Mouse (Mus musculus): ENCODE results near the gene F3. TPM values are rescaled to one million over a fixed set of nuclear protein-coding genes. Genes with fewer than 3 reads are reported as not detected.
"Not testable (repeated sequence)": the region's sequence is repeated elsewhere in the genome, so short reads cannot be mapped to it uniquely, and the experiment has no call there.

F3 gene
- polyA plus RNA-seq, 1 experiment from 2014 or later = 30.9 TPM

- peaks cover 13% of the 10 kb centered on the region for H3K4me1 ChIP-seq
- no peaks in the 10 kb centered on the region for H3K27me3 ChIP-seq (replicated peaks)
- H3K4me2 ChIP-seq = peak overlapping the region; percentile 91
- 30% methylated on average over 12 of the region's 12 CpGs for WGBS
- H3K9ac ChIP-seq = no peak overlapping the region
- ATAC-seq (ENCODE audit: insufficient read depth, low FRiP score, low read depth) = no peak
- H3K4me3 ChIP-seq (replicated peaks) = peak overlapping the region; percentile 72
- no peaks in the 10 kb centered on the region for H3K9me3 ChIP-seq
- H3K36me3 ChIP-seq = no peaks in the 10 kb centered on the region
- no peak overlapping the region for H3K27ac ChIP-seq
Measured at GRCm38 (mm10) chr3:121724553-121724952, 1.2 kb downstream of the F3 start.

- Histone ChIP-seq H3K27me3 (replicated peaks) (no peaks in the 10 kb centered on the region), H3K9me3 (no peaks in the 10 kb centered on the region), H3K9ac (no peak overlapping the region), H3K4me2 (no peak overlapping the region), H3K4me1 (peaks cover 13% of the 10 kb centered on the region), H3K4me3 (replicated peaks) (no peak overlapping the region), H3K36me3 (no peaks in the 10 kb centered on the region), H3K27ac (no peak overlapping the region)
- WGBS = 70% methylated on average over 10 of the region's 10 CpGs
- ATAC-seq (ENCODE audit: insufficient read depth, low FRiP score, low read depth) = no peak
Measured at GRCm38 (mm10) chr3:121725651-121726050, 2.3 kb downstream of the F3 start.

- ATAC-seq (ENCODE audit: insufficient read depth, low FRiP score, low read depth) = no peak
- H3K36me3 ChIP-seq = peaks cover 5% of the 10 kb centered on the region; the same call in 1 of the 2 replicates
- no peaks in the 10 kb centered on the region for H3K9me3 ChIP-seq
- H3K4me3 ChIP-seq (replicated peaks) = no peak overlapping the region
- no peak overlapping the region for H3K27ac ChIP-seq
- WGBS = 80% methylated on average over 4 of the region's 4 CpGs
- no peak overlapping the region for H3K9ac ChIP-seq
- no peaks in the 10 kb centered on the region for H3K4me1 ChIP-seq
- no peak overlapping the region for H3K4me2 ChIP-seq
- H3K27me3 ChIP-seq (replicated peaks) = no peaks in the 10 kb centered on the region
Measured at GRCm38 (mm10) chr3:121729678-121730077, 6.3 kb downstream of the F3 start.

GRCm38 (mm10) chr3:121735542-121735941 lies 12.2 kb downstream of the F3 start:
- 57% methylated on average over 7 of the region's 7 CpGs for WGBS
- Histone ChIP-seq H3K4me2 (no peak overlapping the region), H3K27me3 (replicated peaks) (no peaks in the 10 kb centered on the region), H3K4me3 (replicated peaks) (no peak overlapping the region), H3K36me3 (peaks cover 5% of the 10 kb centered on the region; the same call in 1 of the 2 replicates), H3K9ac (no peak overlapping the region), H3K4me1 (peaks cover 15% of the 10 kb centered on the region), H3K9me3 (no peaks in the 10 kb centered on the region), H3K27ac (peak overlapping the region; percentile 60; the same call in 1 of the 2 replicates)
- no peak for ATAC-seq (ENCODE audit: insufficient read depth, low FRiP score, low read depth)

GRCm38 (mm10) chr3:121736025-121736744 lies 12.8 kb downstream of the F3 start:
- peaks cover 5% of the 10 kb centered on the region; the same call in 1 of the 2 replicates for H3K36me3 ChIP-seq
- no peaks in the 10 kb centered on the region for H3K27me3 ChIP-seq (replicated peaks)
- H3K4me2 ChIP-seq = peak overlapping the region; percentile 31
- peak overlapping the region; percentile 60; the same call in 1 of the 2 replicates for H3K27ac ChIP-seq
- no peaks in the 10 kb centered on the region for H3K9me3 ChIP-seq
- no peak overlapping the region for H3K4me3 ChIP-seq (replicated peaks)
- no peak overlapping the region for H3K9ac ChIP-seq
- peaks cover 15% of the 10 kb centered on the region for H3K4me1 ChIP-seq
- WGBS = 25% methylated on average over 18 of the region's 18 CpGs
- peak; percentile 79 for ATAC-seq (ENCODE audit: insufficient read depth, low FRiP score, low read depth)

- H3K4me3 ChIP-seq (replicated peaks) = no peak overlapping the region
- H3K27me3 ChIP-seq (replicated peaks) = no peaks in the 10 kb centered on the region
- H3K4me1 ChIP-seq = peaks cover 15% of the 10 kb centered on the region
- no peak overlapping the region for H3K9ac ChIP-seq
- WGBS = 46% methylated on average over 1 of the region's 1 CpGs
- no peak for ATAC-seq (ENCODE audit: insufficient read depth, low FRiP score, low read depth)
- peaks cover 5% of the 10 kb centered on the region; the same call in 1 of the 2 replicates for H3K36me3 ChIP-seq
- H3K27ac ChIP-seq = no peak overlapping the region
- H3K9me3 ChIP-seq = no peaks in the 10 kb centered on the region
- H3K4me2 ChIP-seq = no peak overlapping the region
Measured at GRCm38 (mm10) chr3:121737453-121737852, 14.1 kb downstream of the F3 start.

GRCm38 (mm10) chr3:121737901-121738300 lies 14.6 kb downstream of the F3 start:
- H3K27me3 ChIP-seq (replicated peaks) = no peaks in the 10 kb centered on the region
- 73% methylated on average over 2 of the region's 2 CpGs for WGBS
- ATAC-seq (ENCODE audit: insufficient read depth, low FRiP score, low read depth) = no peak

GRCm38 (mm10) chr3:121738742-121739342 lies 15.5 kb downstream of the F3 start:
- peaks cover 5% of the 10 kb centered on the region; the same call in 1 of the 2 replicates for H3K36me3 ChIP-seq
- H3K27ac ChIP-seq = no peak overlapping the region
- peaks cover 15% of the 10 kb centered on the region for H3K4me1 ChIP-seq
- 66% methylated on average over 9 of the region's 9 CpGs for WGBS
- no peak for ATAC-seq (ENCODE audit: insufficient read depth, low FRiP score, low read depth)
- no peak overlapping the region for H3K4me3 ChIP-seq (replicated peaks)
- no peaks in the 10 kb centered on the region for H3K27me3 ChIP-seq (replicated peaks)
- H3K9ac ChIP-seq = no peak overlapping the region
- no peak overlapping the region for H3K4me2 ChIP-seq
- H3K9me3 ChIP-seq = no peaks in the 10 kb centered on the region

More at GRCm38 (mm10) chr3:121737901-121738300, 14.6 kb downstream of the F3 start:
- Histone ChIP-seq H3K9me3 (no peaks in the 10 kb centered on the region), H3K4me1 (peaks cover 15% of the 10 kb centered on the region), H3K36me3 (peaks cover 5% of the 10 kb centered on the region; the same call in 1 of the 2 replicates), H3K4me2 (no peak overlapping the region), H3K27ac (no peak overlapping the region), H3K4me3 (replicated peaks) (no peak overlapping the region), H3K9ac (no peak overlapping the region)

- H3K27me3 ChIP-seq (replicated peaks) = no peaks in the 10 kb centered on the region
- H3K27ac ChIP-seq = no peak overlapping the region
- H3K4me1 ChIP-seq = peaks cover 15% of the 10 kb centered on the region
- ATAC-seq (ENCODE audit: insufficient read depth, low FRiP score, low read depth) = no peak
- no peak overlapping the region for H3K9ac ChIP-seq
- no peaks in the 10 kb centered on the region for H3K36me3 ChIP-seq
- H3K4me3 ChIP-seq (replicated peaks) = no peak overlapping the region
- WGBS = 35% methylated on average over 17 of the region's 17 CpGs
- H3K9me3 ChIP-seq = no peaks in the 10 kb centered on the region
- no peak overlapping the region for H3K4me2 ChIP-seq
Measured at GRCm38 (mm10) chr3:121739489-121740213, 16.3 kb downstream of the F3 start.

GRCm38 (mm10) chr3:121741186-121741848 lies 18.0 kb downstream of the F3 start:
- not testable (repeated sequence) for H3K27me3 ChIP-seq (replicated peaks); H3K9ac ChIP-seq; H3K36me3 ChIP-seq; H3K4me2 ChIP-seq; H3K9me3 ChIP-seq; H3K27ac ChIP-seq; H3K4me3 ChIP-seq (replicated peaks); ATAC-seq (ENCODE audit: insufficient read depth, low FRiP score, low read depth); H3K4me1 ChIP-seq
- WGBS = 92% methylated on average over 4 of the region's 4 CpGs

- not testable (repeated sequence) for H3K27ac ChIP-seq; H3K36me3 ChIP-seq; H3K9ac ChIP-seq; H3K4me1 ChIP-seq; ATAC-seq (ENCODE audit: insufficient read depth, low FRiP score, low read depth); H3K4me2 ChIP-seq; H3K27me3 ChIP-seq (replicated peaks); H3K4me3 ChIP-seq (replicated peaks); H3K9me3 ChIP-seq
- 73% methylated on average over 10 of the region's 10 CpGs for WGBS
Measured at GRCm38 (mm10) chr3:121754319-121755090, 31.2 kb downstream of the F3 start.
